Mouse (Mus musculus): ENCODE data around the gene Thap2. TPM values are rescaled to one million over a fixed set of nuclear protein-coding genes. Genes with fewer than 3 reads are reported as not detected.

The Thap2 gene
- 22.8 and 24.8 TPM in 2 replicates for polyA plus RNA-seq (2015; fragmentation: Nextera tagmentation; extraction: Ambion mirVana)

DNA sequence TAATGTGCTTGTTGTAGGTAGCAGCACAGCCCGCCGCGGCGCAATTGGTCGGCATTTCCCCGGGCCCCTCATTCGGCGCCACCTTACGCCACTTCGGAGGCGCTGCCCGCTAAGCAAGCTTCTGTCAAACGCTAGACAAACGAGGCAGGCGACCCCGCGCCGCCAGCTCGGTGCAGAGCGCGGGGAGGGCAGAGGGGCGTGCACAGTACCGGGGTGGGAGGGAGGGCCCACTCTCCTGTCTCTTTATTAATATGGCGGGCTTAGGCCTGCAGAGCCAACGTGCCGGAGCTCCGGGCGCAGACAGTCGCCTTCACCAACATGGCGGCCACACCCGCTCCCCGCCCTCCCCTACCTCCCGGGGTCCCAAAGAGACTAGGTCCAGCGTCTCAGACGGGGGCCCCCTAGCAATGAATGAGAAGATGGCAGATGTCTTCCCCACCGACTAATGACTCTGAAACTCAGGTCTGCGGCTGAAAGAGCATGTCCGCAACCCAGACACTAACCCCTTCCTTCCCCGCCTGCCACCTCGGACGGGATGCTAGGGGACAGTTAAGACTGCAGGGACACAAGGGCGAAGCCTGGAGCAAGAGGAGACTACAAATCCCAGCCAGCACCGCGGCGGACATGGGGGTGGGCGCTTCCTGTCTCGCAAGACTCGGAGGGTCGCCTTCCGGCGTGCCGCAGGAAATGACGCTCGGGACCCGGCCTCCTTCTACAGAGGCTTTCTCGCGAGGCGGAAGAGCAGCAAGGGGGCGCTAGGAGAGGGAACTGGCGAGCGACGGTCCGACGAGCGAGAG, at the start of gene Thap2, which contains the start of gene Zfc3h1:
TSS of gene Thap2 (minus strand) at position 223 of the 797 bp plus-strand sequence.
TSS of gene Zfc3h1 (plus strand) at position 739 of the 797 bp plus-strand sequence.
- Histone ChIP-seq H3K9ac (ENCODE audit: low read depth, low read length) (peak within 1 kb of the TSS; percentile 93), H3K27me3 (ENCODE audit: control insufficient read depth, insufficient read depth, low read depth, low read length) (no peaks in the 10 kb centered on the region), H3K4me1 (ENCODE audit: control insufficient read depth, insufficient read depth, low read length) (peaks cover 45% of the 10 kb centered on the region), H3K36me3 (ENCODE audit: control insufficient read depth, insufficient read depth, low read length) (0 out of 2 replicates have a peak, but pooled peaks cover 4% of the 10 kb centered on the region), H3K27ac (ENCODE audit: low read length) (peak within 1 kb of the TSS; percentile 97), H3K4me2 (ENCODE audit: low read length) (peak within 1 kb of the TSS; percentile 71), H3K4me3 (ENCODE audit: low read depth, low read length) (peak within 1 kb of the TSS; percentile 97), H3K9me3 (replicated peaks; ENCODE audit: control insufficient read depth, low read length, poor library complexity, severe bottlenecking) (no peaks in the 10 kb centered on the region)
- WGBS, result under 1% methylated on average over 65 of the region's 65 CpGs
- peak; percentile 98 for ATAC-seq

DNA sequence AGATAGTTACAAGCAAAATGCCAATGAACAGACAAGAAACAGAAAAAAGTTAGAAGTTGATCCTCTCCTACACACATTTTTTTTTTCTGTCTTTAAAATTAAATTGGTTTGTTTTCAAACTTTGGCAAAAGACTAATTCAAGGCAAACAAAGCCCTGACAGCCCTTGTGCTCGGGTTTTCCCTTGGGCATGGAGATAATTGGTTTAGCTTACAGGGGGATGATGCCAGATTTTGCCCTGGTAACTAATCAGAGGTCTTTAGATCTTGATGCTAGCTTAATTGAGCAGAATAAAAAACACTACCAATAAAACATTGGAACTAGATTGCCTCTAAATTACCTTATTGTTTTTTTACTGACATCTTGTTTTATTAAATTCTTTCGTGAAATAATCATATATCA, 41.1 kb upstream of the Thap2 start:
- no peak overlapping the region for H3K4me2 ChIP-seq (ENCODE audit: low read length)
- 64% methylated on average over 2 of the region's 2 CpGs for WGBS
- ATAC-seq, result no peak
- no peak overlapping the region for H3K4me3 ChIP-seq (ENCODE audit: low read depth, low read length)
- peaks cover 31% of the 10 kb centered on the region for H3K36me3 ChIP-seq (ENCODE audit: control insufficient read depth, insufficient read depth, low read length)
- no peaks in the 10 kb centered on the region for H3K27me3 ChIP-seq (ENCODE audit: control insufficient read depth, insufficient read depth, low read depth, low read length)
- H3K9ac ChIP-seq (ENCODE audit: low read depth, low read length), result no peak overlapping the region
- no peak overlapping the region for H3K27ac ChIP-seq (ENCODE audit: low read length)
- H3K9me3 ChIP-seq (replicated peaks; ENCODE audit: control insufficient read depth, low read length, poor library complexity, severe bottlenecking), result no peaks in the 10 kb centered on the region
- H3K4me1 ChIP-seq (ENCODE audit: control insufficient read depth, insufficient read depth, low read length), result no peaks in the 10 kb centered on the region

DNA sequence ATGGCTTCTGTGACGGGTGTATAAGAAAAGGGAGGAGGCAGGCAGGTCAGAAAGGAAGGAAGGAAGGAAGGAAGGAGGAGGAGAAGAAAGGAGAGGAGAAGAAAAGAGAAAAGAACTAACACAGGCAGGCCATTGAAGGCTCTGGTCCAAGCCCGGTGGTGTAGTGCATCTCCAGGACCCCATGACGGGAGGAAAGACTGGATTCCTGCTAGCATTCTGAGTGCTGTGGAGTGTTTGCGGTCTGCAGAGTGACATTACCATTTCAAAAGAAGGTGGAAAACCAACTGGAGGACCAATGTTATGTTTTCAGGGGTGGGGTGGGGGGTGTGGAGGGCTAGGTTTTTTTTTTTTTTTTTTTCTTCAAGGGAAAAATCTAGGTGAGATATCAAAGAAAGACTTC, 37.7 kb upstream of the Thap2 start:
- H3K9ac ChIP-seq (ENCODE audit: low read depth, low read length), result no peak overlapping the region
- H3K4me3 ChIP-seq (ENCODE audit: low read depth, low read length), result no peak overlapping the region
- no peaks in the 10 kb centered on the region for H3K4me1 ChIP-seq (ENCODE audit: control insufficient read depth, insufficient read depth, low read length)
- H3K9me3 ChIP-seq (replicated peaks; ENCODE audit: control insufficient read depth, low read length, poor library complexity, severe bottlenecking), result no peaks in the 10 kb centered on the region
- WGBS, result 76% methylated on average over 4 of the region's 4 CpGs
- H3K4me2 ChIP-seq (ENCODE audit: low read length), result no peak overlapping the region
- no peak overlapping the region for H3K27ac ChIP-seq (ENCODE audit: low read length)
- H3K27me3 ChIP-seq (ENCODE audit: control insufficient read depth, insufficient read depth, low read depth, low read length), result no peaks in the 10 kb centered on the region
- ATAC-seq, result no peak
- H3K36me3 ChIP-seq (ENCODE audit: control insufficient read depth, insufficient read depth, low read length), result peaks cover 15% of the 10 kb centered on the region

DNA sequence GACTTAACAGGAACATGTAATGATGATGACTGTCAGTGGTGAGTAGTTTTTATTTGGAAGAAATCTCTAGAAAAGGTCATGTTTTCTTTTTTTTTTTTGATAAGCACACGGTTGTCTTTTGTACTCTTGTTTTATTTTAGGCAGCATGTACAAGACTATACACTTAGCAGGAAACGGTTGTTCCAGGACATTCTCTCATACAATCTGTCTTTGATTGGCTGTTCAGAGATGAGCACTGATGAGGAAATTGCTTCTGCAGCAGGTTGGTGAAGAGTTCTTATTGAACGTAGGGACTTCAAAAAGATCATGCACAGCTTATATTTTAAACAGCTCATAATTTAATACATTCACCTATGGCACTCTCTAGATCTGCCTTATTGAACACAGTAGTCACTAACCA, 29.8 kb upstream of the Thap2 start:
- 92% methylated on average over 3 of the region's 3 CpGs for WGBS
- H3K9me3 ChIP-seq (replicated peaks; ENCODE audit: control insufficient read depth, low read length, poor library complexity, severe bottlenecking), result no peaks in the 10 kb centered on the region
- H3K4me2 ChIP-seq (ENCODE audit: low read length), result no peak overlapping the region
- H3K4me3 ChIP-seq (ENCODE audit: low read depth, low read length), result no peak overlapping the region
- no peaks in the 10 kb centered on the region for H3K4me1 ChIP-seq (ENCODE audit: control insufficient read depth, insufficient read depth, low read length)
- H3K36me3 ChIP-seq (ENCODE audit: control insufficient read depth, insufficient read depth, low read length), result peaks cover 36% of the 10 kb centered on the region
- no peak overlapping the region for H3K27ac ChIP-seq (ENCODE audit: low read length)
- no peak for ATAC-seq
- no peaks in the 10 kb centered on the region for H3K27me3 ChIP-seq (ENCODE audit: control insufficient read depth, insufficient read depth, low read depth, low read length)
- H3K9ac ChIP-seq (ENCODE audit: low read depth, low read length), result no peak overlapping the region

DNA sequence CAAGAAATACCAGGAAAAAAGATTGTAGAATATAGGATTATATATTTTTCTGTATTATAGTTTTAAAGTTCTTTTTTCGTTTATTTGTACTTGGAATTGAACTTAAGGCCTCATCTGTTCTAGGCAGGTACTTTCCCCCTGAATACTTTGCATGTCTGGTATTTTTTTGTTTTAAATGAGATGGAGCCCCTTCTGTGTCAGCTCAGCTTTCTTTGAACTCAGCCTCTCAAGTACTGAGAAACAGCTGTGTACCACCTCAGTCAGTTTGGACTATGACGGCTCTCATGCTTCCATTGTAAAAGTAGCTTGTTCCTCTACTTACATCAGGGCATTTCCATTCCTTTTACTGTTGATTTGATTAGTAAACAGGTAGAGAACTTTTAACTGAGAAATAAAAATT, 29.3 kb upstream of the Thap2 start:
- no peak overlapping the region for H3K4me2 ChIP-seq (ENCODE audit: low read length)
- WGBS, result 88% methylated on average over 2 of the region's 2 CpGs
- ATAC-seq, result no peak
- H3K36me3 ChIP-seq (ENCODE audit: control insufficient read depth, insufficient read depth, low read length), result peaks cover 40% of the 10 kb centered on the region
- no peaks in the 10 kb centered on the region for H3K27me3 ChIP-seq (ENCODE audit: control insufficient read depth, insufficient read depth, low read depth, low read length)
- H3K9ac ChIP-seq (ENCODE audit: low read depth, low read length), result no peak overlapping the region
- H3K9me3 ChIP-seq (replicated peaks; ENCODE audit: control insufficient read depth, low read length, poor library complexity, severe bottlenecking), result no peaks in the 10 kb centered on the region
- no peak overlapping the region for H3K27ac ChIP-seq (ENCODE audit: low read length)
- no peak overlapping the region for H3K4me3 ChIP-seq (ENCODE audit: low read depth, low read length)
- no peaks in the 10 kb centered on the region for H3K4me1 ChIP-seq (ENCODE audit: control insufficient read depth, insufficient read depth, low read length)

DNA sequence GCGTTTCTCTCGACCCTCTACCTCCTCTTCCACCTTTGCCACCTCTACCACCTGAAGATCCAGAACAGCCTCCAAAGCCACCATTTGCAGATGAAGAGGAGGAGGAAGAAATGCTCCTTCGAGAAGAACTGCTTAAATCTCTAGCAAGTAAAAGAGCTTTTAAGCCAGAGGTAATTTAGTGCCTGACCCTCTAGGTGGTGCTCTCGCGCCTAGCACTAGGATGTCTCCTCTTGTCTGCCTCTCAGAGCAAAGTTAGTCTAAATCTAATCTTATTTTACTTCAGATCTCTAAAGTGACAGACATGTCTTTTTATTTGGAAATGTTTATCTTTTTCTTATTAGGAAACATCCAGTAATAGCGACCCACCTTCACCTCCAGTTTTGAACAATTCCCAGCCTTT, 22.1 kb upstream of the Thap2 start:
- Histone ChIP-seq H3K9me3 (replicated peaks; ENCODE audit: control insufficient read depth, low read length, poor library complexity, severe bottlenecking) (no peaks in the 10 kb centered on the region), H3K4me2 (ENCODE audit: low read length) (no peak overlapping the region), H3K36me3 (ENCODE audit: control insufficient read depth, insufficient read depth, low read length) (peaks cover 21% of the 10 kb centered on the region), H3K27me3 (ENCODE audit: control insufficient read depth, insufficient read depth, low read depth, low read length) (no peaks in the 10 kb centered on the region), H3K4me1 (ENCODE audit: control insufficient read depth, insufficient read depth, low read length) (no peaks in the 10 kb centered on the region), H3K9ac (ENCODE audit: low read depth, low read length) (no peak overlapping the region), H3K27ac (ENCODE audit: low read length) (no peak overlapping the region), H3K4me3 (ENCODE audit: low read depth, low read length) (no peak overlapping the region)
- ATAC-seq, result no peak
- 73% methylated on average over 6 of the region's 6 CpGs for WGBS

DNA sequence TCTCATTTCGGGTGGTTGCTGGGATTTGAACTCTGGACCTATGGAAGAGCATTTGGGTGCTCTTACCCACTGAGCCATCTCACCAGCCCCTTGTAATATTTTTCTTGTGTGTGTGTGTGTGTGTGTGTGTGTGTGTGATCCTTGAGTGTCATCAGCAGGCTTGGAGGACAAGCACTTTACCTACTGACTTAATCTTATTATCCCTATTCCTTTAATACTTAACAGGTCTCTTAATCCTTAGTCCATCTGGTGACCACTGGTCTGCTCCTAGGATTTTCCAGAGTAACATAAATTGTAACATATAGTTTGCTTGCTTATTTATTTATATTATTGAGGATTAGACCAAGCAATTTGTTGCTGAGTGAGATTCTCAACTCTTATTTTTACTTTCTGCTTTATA, 7.7 kb upstream of the Thap2 start:
- Histone ChIP-seq H3K36me3 (ENCODE audit: control insufficient read depth, insufficient read depth, low read length) (peaks cover 5% of the 10 kb centered on the region; the same call in 1 of the 2 replicates), H3K4me3 (ENCODE audit: low read depth, low read length) (no peak overlapping the region), H3K9ac (ENCODE audit: low read depth, low read length) (no peak overlapping the region), H3K4me2 (ENCODE audit: low read length) (no peak overlapping the region), H3K4me1 (ENCODE audit: control insufficient read depth, insufficient read depth, low read length) (peaks cover 46% of the 10 kb centered on the region), H3K27ac (ENCODE audit: low read length) (no peak overlapping the region), H3K27me3 (ENCODE audit: control insufficient read depth, insufficient read depth, low read depth, low read length) (no peaks in the 10 kb centered on the region), H3K9me3 (replicated peaks; ENCODE audit: control insufficient read depth, low read length, poor library complexity, severe bottlenecking) (no peaks in the 10 kb centered on the region)
- WGBS, result 96% methylated on average over 1 of the region's 1 CpGs
- no peak for ATAC-seq

DNA sequence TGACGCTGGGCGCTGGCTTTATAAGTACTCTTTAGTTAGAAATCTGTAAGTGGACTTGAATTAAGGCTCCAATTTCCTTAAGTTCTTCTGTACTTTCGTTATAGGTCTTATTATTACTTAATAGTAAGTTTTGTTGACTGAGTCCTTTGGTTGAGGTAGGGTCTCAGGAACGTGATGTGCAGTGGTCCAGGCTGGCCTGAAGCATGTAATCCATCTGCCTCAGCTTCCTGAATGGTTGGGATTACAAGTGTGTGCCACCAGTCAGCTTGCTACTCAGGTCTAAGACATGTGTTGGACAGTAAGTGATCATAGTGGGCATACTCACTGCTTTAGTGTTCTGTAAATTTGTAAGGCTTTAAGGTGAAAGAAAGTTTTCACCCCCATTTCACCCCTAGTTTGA, 6.8 kb upstream of the Thap2 start:
- H3K27ac ChIP-seq (ENCODE audit: low read length), result no peak overlapping the region
- no peak overlapping the region for H3K4me3 ChIP-seq (ENCODE audit: low read depth, low read length)
- peaks cover 5% of the 10 kb centered on the region; the same call in 1 of the 2 replicates for H3K36me3 ChIP-seq (ENCODE audit: control insufficient read depth, insufficient read depth, low read length)
- WGBS, result 92% methylated on average over 4 of the region's 4 CpGs
- ATAC-seq, result no peak
- H3K9ac ChIP-seq (ENCODE audit: low read depth, low read length), result no peak overlapping the region
- no peaks in the 10 kb centered on the region for H3K27me3 ChIP-seq (ENCODE audit: control insufficient read depth, insufficient read depth, low read depth, low read length)
- no peak overlapping the region for H3K4me2 ChIP-seq (ENCODE audit: low read length)
- peaks cover 46% of the 10 kb centered on the region for H3K4me1 ChIP-seq (ENCODE audit: control insufficient read depth, insufficient read depth, low read length)
- no peaks in the 10 kb centered on the region for H3K9me3 ChIP-seq (replicated peaks; ENCODE audit: control insufficient read depth, low read length, poor library complexity, severe bottlenecking)

DNA sequence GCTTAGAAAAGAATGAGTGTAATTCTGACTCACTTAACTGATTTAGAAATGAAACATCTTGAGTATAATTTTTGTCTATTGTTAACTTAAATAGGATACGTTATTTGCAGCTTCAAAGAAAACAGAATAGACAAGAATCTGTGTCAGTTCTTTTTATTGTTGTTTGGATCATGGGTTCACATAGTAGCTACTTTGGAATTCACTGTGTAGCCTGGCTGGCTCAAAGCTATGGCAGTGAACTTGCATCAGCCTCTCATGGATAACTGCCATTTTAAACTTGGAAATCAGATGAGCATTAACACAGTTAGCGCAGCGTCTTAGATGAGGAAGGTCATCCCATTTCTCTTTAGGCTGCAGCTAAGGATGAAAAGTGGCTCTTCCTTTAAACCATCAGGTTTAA, 3.6 kb upstream of the Thap2 start:
- H3K9ac ChIP-seq (ENCODE audit: low read depth, low read length), result 0 out of 2 replicates have a peak overlapping the region, but pooled peaks have one; percentile 10

More for the DNA sequence above, 3.6 kb upstream of the Thap2 start:
- Histone ChIP-seq H3K9me3 (replicated peaks; ENCODE audit: control insufficient read depth, low read length, poor library complexity, severe bottlenecking) (no peaks in the 10 kb centered on the region), H3K4me2 (ENCODE audit: low read length) (peak overlapping the region; percentile 36), H3K36me3 (ENCODE audit: control insufficient read depth, insufficient read depth, low read length) (no peaks in the 10 kb centered on the region), H3K4me1 (ENCODE audit: control insufficient read depth, insufficient read depth, low read length) (peaks cover 45% of the 10 kb centered on the region), H3K27ac (ENCODE audit: low read length) (no peak overlapping the region), H3K4me3 (ENCODE audit: low read depth, low read length) (no peak overlapping the region), H3K27me3 (ENCODE audit: control insufficient read depth, insufficient read depth, low read depth, low read length) (no peaks in the 10 kb centered on the region)
- 82% methylated on average over 3 of the region's 3 CpGs for WGBS
- no peak for ATAC-seq

Data from midbrain, embryonic 16.5 days (tissue).